ENCODE assay signal across 18 mouse cellular contexts in the genomic region with DNA sequence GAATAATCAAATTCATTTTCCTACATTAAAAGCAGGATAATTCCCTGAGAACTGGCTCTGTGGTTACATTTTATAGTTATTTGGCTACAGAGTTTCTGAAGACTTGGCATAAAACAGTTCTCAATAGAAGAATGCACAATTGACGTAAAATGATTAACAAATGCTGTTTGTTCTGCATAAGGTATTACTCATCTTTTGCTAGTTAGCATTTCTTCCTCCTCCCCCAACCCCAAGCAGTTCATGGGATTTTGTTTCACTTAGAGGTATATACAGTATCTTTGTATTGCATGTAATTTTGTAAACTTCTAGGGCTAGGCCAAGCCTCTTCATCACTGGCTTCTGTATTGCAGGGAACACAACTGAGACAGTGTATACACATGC.
DNase-seq lines count a peak whose midpoint lies in the region; ATAC-seq and TF ChIP-seq lines count a peak whose summit lies in the region.
"Had no signal": no experiment of that assay in that cellular context is flagged by ENCODE, and none has a peak within 500 bp of the region (broad histone marks: within the 10 kb centered on the region; RNA-seq: fewer than 3 reads in every experiment).

No protein-coding gene starts in this region.

- H3K4me1 ChIP-seq in hindbrain, embryonic 10.5 days (replicated peaks), result peaks cover 93% of the 10 kb centered on the region
- H3K4me1 ChIP-seq in hindbrain, postnatal 0 days (ENCODE audit: insufficient read depth, low read length), result peaks cover 33% of the 10 kb centered on the region
- H3K4me1 ChIP-seq in embryonic fibroblast, embryonic 13.5 days (ENCODE audit: control insufficient read depth, insufficient read depth, low read length), result peaks cover 39% of the 10 kb centered on the region
- H3K4me1 ChIP-seq in liver, embryonic 12.5 days, result no peaks in the 10 kb centered on the region

- no peak overlapping the region for H3K4me3 ChIP-seq in hindbrain, embryonic 10.5 days
- no peak overlapping the region for H3K4me3 ChIP-seq in hindbrain, postnatal 0 days (ENCODE audit: low read length)
- H3K4me3 ChIP-seq in embryonic fibroblast, embryonic 13.5 days (ENCODE audit: insufficient read depth, low read length), result no peak overlapping the region
- H3K4me3 ChIP-seq in liver, embryonic 12.5 days, result no peak overlapping the region
- H3K4me3 ChIP-seq: gastrocnemius, adult 2 months; heart, embryonic 12.5 days; heart, embryonic 15.5 days had no signal

- peak overlapping the region; percentile 85 for H3K27ac ChIP-seq in hindbrain, embryonic 10.5 days
- no peak overlapping the region for H3K27ac ChIP-seq in hindbrain, postnatal 0 days
- H3K27ac ChIP-seq in embryonic fibroblast, embryonic 13.5 days (ENCODE audit: insufficient read depth, low read length), result peak overlapping the region; percentile 96
- no peak overlapping the region for H3K27ac ChIP-seq in liver, embryonic 12.5 days
- H3K27ac ChIP-seq: heart, embryonic 15.5 days; hindbrain, embryonic 14.5 days had no signal

- no peak for DNase-seq in hindbrain, embryonic 10.5 days (ENCODE audit: low spot score)
- DNase-seq in hindbrain, postnatal 0 days (ENCODE audit: low spot score), result no peak
- peak; percentile 67 for DNase-seq in Muller cell, postnatal 12 days (ENCODE audit: inconsistent ontology term)
- no peak for DNase-seq in adrenal gland, adult 18-20 months (ENCODE audit: low spot score in 2 of 2)
- DNase-seq: adrenal gland, adult 8-10 months; adrenal gland, postnatal 25 days; forebrain, postnatal 0 days; gastrocnemius, adult 2 months; gastrocnemius, postnatal 14 days; heart, postnatal 10 days; heart, postnatal 36 days; kidney, adult 11 months had no signal

- WGBS in hindbrain, embryonic 10.5 days, result 94% methylated on average over 1 of the region's 1 CpGs
- WGBS in hindbrain, postnatal 0 days, result 78% methylated on average over 1 of the region's 1 CpGs
- 80% methylated on average over 1 of the region's 1 CpGs for WGBS in liver, embryonic 12.5 days (ENCODE audit: insufficient replicate concordance)

- TF ChIP-seq POLR2A in embryonic fibroblast, embryonic 13.5 days (IDR thresholded peaks at IDR 0.05; ENCODE audit: low read depth, low read length), result no peak

- H3K9ac ChIP-seq in hindbrain, postnatal 0 days (replicated peaks; ENCODE audit: low read length), result no peak overlapping the region
- no peak overlapping the region for H3K9ac ChIP-seq in liver, embryonic 12.5 days
- H3K9ac ChIP-seq: forebrain, postnatal 0 days; heart, embryonic 12.5 days; heart, embryonic 15.5 days; hindbrain, embryonic 14.5 days had no signal

- no peaks in the 10 kb centered on the region for H3K9me3 ChIP-seq in hindbrain, embryonic 10.5 days
- no peaks in the 10 kb centered on the region for H3K9me3 ChIP-seq in hindbrain, postnatal 0 days (ENCODE audit: low read length)
- H3K9me3 ChIP-seq in liver, embryonic 12.5 days (replicated peaks), result no peaks in the 10 kb centered on the region
- H3K9me3 ChIP-seq: heart, embryonic 12.5 days; heart, embryonic 15.5 days had no signal

- H3K4me2 ChIP-seq in hindbrain, postnatal 0 days (ENCODE audit: low read depth, low read length), result no peak overlapping the region
- H3K4me2 ChIP-seq in liver, embryonic 12.5 days, result no peak overlapping the region
- H3K4me2 ChIP-seq: heart, embryonic 12.5 days; heart, embryonic 15.5 days; hindbrain, embryonic 14.5 days had no signal

- no peaks in the 10 kb centered on the region for H3K27me3 ChIP-seq in hindbrain, embryonic 10.5 days (ENCODE audit: insufficient read depth, poor library complexity, severe bottlenecking)
- no peaks in the 10 kb centered on the region for H3K27me3 ChIP-seq in hindbrain, postnatal 0 days (ENCODE audit: insufficient read depth, low read length)
- no peaks in the 10 kb centered on the region for H3K27me3 ChIP-seq in liver, embryonic 12.5 days (replicated peaks)
- H3K27me3 ChIP-seq: heart, embryonic 12.5 days; heart, embryonic 15.5 days had no signal

- ATAC-seq in hindbrain, postnatal 0 days, result no peak
- no peak for ATAC-seq in liver, embryonic 12.5 days
- ATAC-seq: forebrain, embryonic 14.5 days; forebrain, postnatal 0 days had no signal

- TF ChIP-seq CTCF in hindbrain, postnatal 0 days (IDR thresholded peaks at IDR 0.05; ENCODE audit: low read depth), result no peak
- no peak for TF ChIP-seq CTCF in embryonic fibroblast, embryonic 13.5 days (IDR thresholded peaks at IDR 0.05; ENCODE audit: borderline replicate concordance, insufficient read depth, low read length)

- no peaks in the 10 kb centered on the region for H3K36me3 ChIP-seq in hindbrain, embryonic 10.5 days
- H3K36me3 ChIP-seq in hindbrain, postnatal 0 days (ENCODE audit: insufficient read depth, low read length), result no peaks in the 10 kb centered on the region
- no peaks in the 10 kb centered on the region for H3K36me3 ChIP-seq in liver, embryonic 12.5 days
- H3K36me3 ChIP-seq: heart, embryonic 12.5 days; heart, embryonic 15.5 days had no signal

Comparison
In these comparisons a context has a peak if more than half of its experiments do, and no peak if none do; other contexts are left out.
1. H3K27ac ChIP-seq: peak in hindbrain, embryonic 10.5 days (single experiment) and embryonic fibroblast, embryonic 13.5 days (single experiment); none in hindbrain, postnatal 0 days (single experiment) and liver, embryonic 12.5 days (single experiment).